Mouse (Mus musculus) forebrain, postnatal 0 days (tissue): Measurements from ENCODE around the gene Gucy1b1. TPM values are rescaled to one million over a fixed set of nuclear protein-coding genes. Genes with fewer than 3 reads are reported as not detected.

ENCODE experiments used
- ATAC-seq: fragments of 200-750 bp; cut with Nextera tagmentation; 2 replicates; pipeline ENCODE4 v1.8.0; 2017; ENCODE audit warnings: mild to moderate bottlenecking, moderate library complexity
- DNase-seq: peaks from one replicate; pipeline ENCODE4 v3.0.0-alpha.2; 2015
- H3K27ac ChIP-seq: fragments of 300-500 bp; sonication (generic); 2 replicates; pipeline ENCODE4 v1.5.1; 2014; ENCODE audit warnings: low read depth, mild to moderate bottlenecking, antibody characterized with exemption, low read length, moderate library complexity, mixed read lengths
- H3K27me3 ChIP-seq: fragments of 300-500 bp; sonication (generic); 2 replicates; pipeline ENCODE4 v1.6.1; 2014; ENCODE audit warnings: mild to moderate bottlenecking, low read length, mixed read lengths; ENCODE audit not compliant: insufficient read depth
- H3K36me3 ChIP-seq: fragments of 300-500 bp; sonication (generic); 2 replicates; pipeline ENCODE4 v1.6.1; 2014; ENCODE audit warnings: mild to moderate bottlenecking, moderate library complexity; ENCODE audit not compliant: insufficient read depth
- H3K4me1 ChIP-seq: fragments of 300-500 bp; sonication (generic); 2 replicates; pipeline ENCODE4 v1.6.1; 2014; ENCODE audit warnings: antibody characterized with exemption; ENCODE audit not compliant: insufficient read depth
- H3K4me2 ChIP-seq: fragments of 300-500 bp; sonication (generic); 2 replicates; pipeline ENCODE4 v1.6.1; 2014; ENCODE audit warnings: low read depth, mild to moderate bottlenecking, moderate library complexity
- H3K4me3 ChIP-seq: fragments of 300-500 bp; sonication (generic); 2 replicates; pipeline ENCODE4 v1.5.1; 2014; ENCODE audit warnings: low read depth, low read length, mixed read lengths
- H3K9ac ChIP-seq: fragments of 300-500 bp; sonication (generic); 2 replicates; pipeline ENCODE4 v1.6.1; 2014; ENCODE audit warnings: mild to moderate bottlenecking
- H3K9me3 ChIP-seq: fragments of 300-500 bp; sonication (generic); 2 replicates; pipeline ENCODE4 v1.6.1; 2016; ENCODE audit warnings: low read length
- CTCF ChIP-seq: sonication (generic); IDR thresholded peaks from 2 replicates; pipeline ENCODE4 v1.5.1; 2016; ENCODE audit warnings: antibody characterized with exemption, control low read depth, low read depth
- WGBS: fragments of 180-500 bp; shearing (Covaris S2); extraction: QIAGEN DNeasy Blood & Tissue Kit; methylation state at CpG from one replicate; pipeline ENCODE4 v1.1.7; 2014; 5-methylcytosine and 5-hydroxymethylcytosine counted together
- microRNA-seq, 2 experiments: library from miRNA; unstranded; fragments of <30 nt; microRNA quantifications; one replicate each; pipeline ENCODE4; 2016
- polyA plus RNA-seq: library from polyadenylated mRNA; unstranded; fragments of >200 nt; fragmentation: Nextera tagmentation; extraction: Ambion mirVana; gene quantifications from 2 replicates; pipeline ENCODE4 v1.2.1, GENCODE M21; 2015
- total RNA-seq: library from RNA; depleted of rRNA; stranded (reverse); fragments of >200 nt; gene quantifications from 2 replicates; pipeline ENCODE4 v1.2.3, GENCODE M21; 2014; rRNA removed

Gucy1b1 gene
- total and polyA plus RNA-seq, 2 experiments from 2014 or later, result 67.1 to 84.0 TPM

GRCm38 (mm10) chr3:81986103-81986502 is 88.4 kb downstream of the Gucy1b1 start:
- 99% methylated on average over 2 of the region's 2 CpGs for WGBS
- TF ChIP-seq CTCF, result no peak
- Histone ChIP-seq H3K4me2 (no peak overlapping the region), H3K4me1 (no peaks in the 10 kb centered on the region), H3K27ac (no peak overlapping the region), H3K36me3 (no peaks in the 10 kb centered on the region), H3K9me3 (no peaks in the 10 kb centered on the region), H3K27me3 (no peaks in the 10 kb centered on the region), H3K9ac (no peak overlapping the region), H3K4me3 (no peak overlapping the region)
- no peak for ATAC-seq
- DNase-seq, result no peak

GRCm38 (mm10) chr3:81985100-81985499 is 89.4 kb downstream of the Gucy1b1 start:
- Histone ChIP-seq H3K4me1 (no peaks in the 10 kb centered on the region), H3K27ac (no peak overlapping the region), H3K9me3 (no peaks in the 10 kb centered on the region), H3K36me3 (no peaks in the 10 kb centered on the region), H3K4me2 (no peak overlapping the region), H3K4me3 (no peak overlapping the region), H3K9ac (no peak overlapping the region), H3K27me3 (no peaks in the 10 kb centered on the region)
- DNase-seq (no peak), ATAC-seq (no peak; the same call in 1 of the 2 replicates)
- 38% methylated on average over 1 of the region's 1 CpGs for WGBS
- no peak for TF ChIP-seq CTCF

- WGBS, result 67% methylated on average over 8 of the region's 8 CpGs
Measured at GRCm38 (mm10) chr3:81983120-81983895, 91.2 kb downstream of the Gucy1b1 start.

More at GRCm38 (mm10) chr3:81983120-81983895, 91.2 kb downstream of the Gucy1b1 start:
- ATAC-seq (no peak), DNase-seq (no peak)
- no peak overlapping the region for H3K27ac ChIP-seq
- no peak overlapping the region for H3K9ac ChIP-seq
- no peaks in the 10 kb centered on the region for H3K27me3 ChIP-seq
- TF ChIP-seq CTCF, result no peak
- no peaks in the 10 kb centered on the region for H3K9me3 ChIP-seq
- H3K36me3 ChIP-seq, result no peaks in the 10 kb centered on the region
- no peaks in the 10 kb centered on the region for H3K4me1 ChIP-seq
- no peak overlapping the region for H3K4me3 ChIP-seq
- no peak overlapping the region for H3K4me2 ChIP-seq

Small RNA genes within 50 kb of the gene (microRNA-seq; reads per million reads assigned to microRNA genes)
- 0 to 0.37 reads per million in 2 experiments for gene Mir7010

Other genes with a start within 250 kb of the Gucy1b1 start
- gene Ctso, start 142.1 kb downstream of the Gucy1b1 start, total RNA-seq, result 6.1 and 9.2 TPM in 2 replicates
- 11.8 and 13.6 TPM in 2 replicates for gene Ctso, start 142.1 kb downstream of the Gucy1b1 start, polyA plus RNA-seq
- 0.14 and 0.31 TPM in 2 replicates for gene Tdo2, start 98.5 kb downstream of the Gucy1b1 start, total RNA-seq
- 1.4 and 1.6 TPM in 2 replicates for gene Tdo2, start 98.5 kb downstream of the Gucy1b1 start, polyA plus RNA-seq
- gene Asic5, start 92.4 kb downstream of the Gucy1b1 start, total RNA-seq, result 0.15 TPM in 1 of 2 replicates, not detected in the other
- gene Asic5, start 92.4 kb downstream of the Gucy1b1 start, polyA plus RNA-seq, result not detected in 2 replicates
- 101 and 152 TPM in 2 replicates for gene Gucy1a1, start 71.1 kb upstream of the Gucy1b1 start, total RNA-seq
- gene Gucy1a1, start 71.1 kb upstream of the Gucy1b1 start, polyA plus RNA-seq, result 57.9 and 70.6 TPM in 2 replicates